Mouse (Mus musculus) bone marrow macrophage, adult 2 months (primary cell): ENCODE data around the gene Hspa1b.

Experiments
- CTCF ChIP-seq: IDR thresholded peaks from 2 replicates; pipeline ENCODE4 v1.5.1; 2012; ENCODE audit warnings: low read depth, mild to moderate bottlenecking, low read length, moderate library complexity
- POLR2A ChIP-seq: IDR thresholded peaks from 2 replicates; pipeline ENCODE4 v1.6.1; 2012; ENCODE audit warnings: mild to moderate bottlenecking, low read depth, low read length, borderline replicate concordance

GRCm38 (mm10) chr17:34952378-34953040 is 6.5 kb downstream of the Hspa1b start:
- no peak for TF ChIP-seq CTCF
- TF ChIP-seq POLR2A = peak; percentile 90; the same call in 1 of the 2 replicates
